Mouse (Mus musculus): ENCODE results near the gene Mcm6. TPM values are rescaled to one million over a fixed set of nuclear protein-coding genes. Genes with fewer than 3 reads are reported as not detected.

Gene Mcm6
- polyA plus RNA-seq, 1 experiment from 2014 or later = 52.6 TPM

GRCm38 (mm10) chr1:128372143-128372860 lies 12.8 kb upstream of the Mcm6 start:
- H3K9me3 ChIP-seq = no peaks in the 10 kb centered on the region
- H3K27ac ChIP-seq = no peak overlapping the region
- no peak overlapping the region for H3K9ac ChIP-seq
- H3K4me1 ChIP-seq = no peaks in the 10 kb centered on the region
- H3K4me3 ChIP-seq = no peak overlapping the region
- ATAC-seq (replicated peaks) = no peak; the same call in 1 of the 2 replicates
- H3K4me2 ChIP-seq = no peak overlapping the region
- WGBS = 76% methylated on average over 7 of the region's 7 CpGs
- H3K36me3 ChIP-seq (replicated peaks) = 0 out of 2 replicates have a peak, but pooled peaks cover 5% of the 10 kb centered on the region
- no peaks in the 10 kb centered on the region for H3K27me3 ChIP-seq (replicated peaks)

GRCm38 (mm10) chr1:128368732-128369441 lies 9.4 kb upstream of the Mcm6 start:
- no peak overlapping the region for H3K27ac ChIP-seq
- H3K36me3 ChIP-seq (replicated peaks) = peaks cover 9% of the 10 kb centered on the region; the same call in 1 of the 2 replicates
- H3K9me3 ChIP-seq = no peaks in the 10 kb centered on the region
- H3K27me3 ChIP-seq (replicated peaks) = no peaks in the 10 kb centered on the region
- no peaks in the 10 kb centered on the region for H3K4me1 ChIP-seq
- ATAC-seq (replicated peaks) = peak; percentile 83; the same call in 1 of the 2 replicates
- no peak overlapping the region for H3K4me2 ChIP-seq
- no peak overlapping the region for H3K4me3 ChIP-seq
- H3K9ac ChIP-seq = no peak overlapping the region
- WGBS = 38% methylated on average over 5 of the region's 5 CpGs

- Histone ChIP-seq H3K27me3 (replicated peaks) (no peaks in the 10 kb centered on the region), H3K9ac (no peak overlapping the region), H3K9me3 (no peaks in the 10 kb centered on the region), H3K4me1 (peaks cover 17% of the 10 kb centered on the region; the same call in 1 of the 2 replicates), H3K36me3 (replicated peaks) (0 out of 2 replicates have a peak, but pooled peaks cover 8% of the 10 kb centered on the region), H3K4me2 (no peak overlapping the region), H3K4me3 (no peak overlapping the region), H3K27ac (no peak overlapping the region)
- 74% methylated on average over 2 of the region's 2 CpGs for WGBS
- no peak for ATAC-seq (replicated peaks)
Measured at GRCm38 (mm10) chr1:128360601-128361000, 1.1 kb upstream of the Mcm6 start.

GRCm38 (mm10) chr1:128358916-128359553 lies 429 bp downstream of the Mcm6 start:
- peak overlapping the region; percentile 98 for H3K4me3 ChIP-seq

GRCm38 (mm10) chr1:128358276-128358675 lies 1.2 kb downstream of the Mcm6 start:
- Histone ChIP-seq H3K9me3 (no peaks in the 10 kb centered on the region), H3K27me3 (replicated peaks) (no peaks in the 10 kb centered on the region), H3K9ac (no peak overlapping the region), H3K4me3 (peak overlapping the region; percentile 98; the same call in 1 of the 2 replicates), H3K27ac (no peak overlapping the region), H3K4me1 (peaks cover 17% of the 10 kb centered on the region; the same call in 1 of the 2 replicates), H3K4me2 (peak overlapping the region; percentile 88), H3K36me3 (replicated peaks) (0 out of 2 replicates have a peak, but pooled peaks cover 5% of the 10 kb centered on the region)
- ATAC-seq (replicated peaks) = no peak
- WGBS = 70% methylated on average over 6 of the region's 6 CpGs

More at GRCm38 (mm10) chr1:128358916-128359553, 429 bp downstream of the Mcm6 start:
- ATAC-seq (replicated peaks) = peak; percentile 85
- no peaks in the 10 kb centered on the region for H3K9me3 ChIP-seq
- H3K27ac ChIP-seq = peak overlapping the region; percentile 77
- peaks cover 17% of the 10 kb centered on the region; the same call in 1 of the 2 replicates for H3K4me1 ChIP-seq
- peak overlapping the region; percentile 88 for H3K4me2 ChIP-seq
- peak overlapping the region; percentile 63 for H3K9ac ChIP-seq
- H3K27me3 ChIP-seq (replicated peaks) = no peaks in the 10 kb centered on the region
- 0 out of 2 replicates have a peak, but pooled peaks cover 5% of the 10 kb centered on the region for H3K36me3 ChIP-seq (replicated peaks)
- under 1% methylated on average over 34 of the region's 35 CpGs for WGBS

- Histone ChIP-seq H3K9me3 (no peaks in the 10 kb centered on the region), H3K9ac (no peak overlapping the region), H3K27me3 (replicated peaks) (no peaks in the 10 kb centered on the region), H3K4me1 (peaks cover 17% of the 10 kb centered on the region; the same call in 1 of the 2 replicates), H3K4me3 (no peak overlapping the region), H3K4me2 (no peak overlapping the region), H3K27ac (no peak overlapping the region), H3K36me3 (replicated peaks) (0 out of 2 replicates have a peak, but pooled peaks cover 9% of the 10 kb centered on the region)
- ATAC-seq (replicated peaks) = no peak
- 58% methylated on average over 3 of the region's 3 CpGs for WGBS
Measured at GRCm38 (mm10) chr1:128357452-128357851, 2.0 kb downstream of the Mcm6 start.

GRCm38 (mm10) chr1:128353092-128353491 lies 6.4 kb downstream of the Mcm6 start:
- Histone ChIP-seq H3K9ac (no peak overlapping the region), H3K27ac (no peak overlapping the region), H3K27me3 (replicated peaks) (no peaks in the 10 kb centered on the region), H3K4me3 (no peak overlapping the region), H3K36me3 (replicated peaks) (peaks cover 7% of the 10 kb centered on the region; the same call in 1 of the 2 replicates), H3K9me3 (no peaks in the 10 kb centered on the region), H3K4me1 (0 out of 2 replicates have a peak, but pooled peaks cover 4% of the 10 kb centered on the region), H3K4me2 (no peak overlapping the region)
- 91% methylated on average over 3 of the region's 3 CpGs for WGBS
- ATAC-seq (replicated peaks) = no peak

GRCm38 (mm10) chr1:128344232-128344631 lies 15.2 kb downstream of the Mcm6 start:
- no peak for ATAC-seq (replicated peaks)
- Histone ChIP-seq H3K4me1 (no peaks in the 10 kb centered on the region), H3K27me3 (replicated peaks) (no peaks in the 10 kb centered on the region), H3K4me3 (no peak overlapping the region), H3K9ac (no peak overlapping the region), H3K36me3 (replicated peaks) (0 out of 2 replicates have a peak, but pooled peaks cover 8% of the 10 kb centered on the region), H3K4me2 (no peak overlapping the region), H3K27ac (no peak overlapping the region), H3K9me3 (no peaks in the 10 kb centered on the region)
- WGBS = 21% methylated on average over 10 of the region's 10 CpGs

- no peaks in the 10 kb centered on the region for H3K27me3 ChIP-seq (replicated peaks)
- no peak overlapping the region for H3K4me3 ChIP-seq
- 0 out of 2 replicates have a peak, but pooled peaks cover 4% of the 10 kb centered on the region for H3K36me3 ChIP-seq (replicated peaks)
- no peaks in the 10 kb centered on the region for H3K9me3 ChIP-seq
- WGBS = 91% methylated on average over 13 of the region's 13 CpGs
- ATAC-seq (replicated peaks) = no peak
- no peak overlapping the region for H3K9ac ChIP-seq
- no peak overlapping the region for H3K27ac ChIP-seq
- no peaks in the 10 kb centered on the region for H3K4me1 ChIP-seq
- H3K4me2 ChIP-seq = no peak overlapping the region
Measured at GRCm38 (mm10) chr1:128337708-128338320, 21.6 kb downstream of the Mcm6 start.

- H3K27ac ChIP-seq = no peak overlapping the region
- no peaks in the 10 kb centered on the region for H3K9me3 ChIP-seq
- H3K4me1 ChIP-seq = no peaks in the 10 kb centered on the region
- no peak overlapping the region for H3K9ac ChIP-seq
- no peak for ATAC-seq (replicated peaks)
- H3K36me3 ChIP-seq (replicated peaks) = no peaks in the 10 kb centered on the region
- no peak overlapping the region for H3K4me3 ChIP-seq
- no peaks in the 10 kb centered on the region for H3K27me3 ChIP-seq (replicated peaks)
- H3K4me2 ChIP-seq = no peak overlapping the region
- WGBS = 95% methylated on average over 1 of the region's 1 CpGs
Measured at GRCm38 (mm10) chr1:128330313-128330712, 29.2 kb downstream of the Mcm6 start.

GRCm38 (mm10) chr1:128328218-128328617 lies 31.2 kb downstream of the Mcm6 start, which contains the start of gene Lct:
Lct (minus strand) TSS chr1:128328318.
- no peaks in the 10 kb centered on the region for H3K4me1 ChIP-seq
- H3K4me3 ChIP-seq = no peak within 1 kb of the TSS
- H3K4me2 ChIP-seq = no peak within 1 kb of the TSS
- H3K27ac ChIP-seq = no peak within 1 kb of the TSS
- H3K36me3 ChIP-seq (replicated peaks) = no peaks in the 10 kb centered on the region
- 72% methylated on average over 3 of the region's 3 CpGs for WGBS
- no peaks in the 10 kb centered on the region for H3K9me3 ChIP-seq
- H3K9ac ChIP-seq = no peak within 1 kb of the TSS
- no peak for ATAC-seq (replicated peaks)
- no peaks in the 10 kb centered on the region for H3K27me3 ChIP-seq (replicated peaks)
